Mouse (Mus musculus): ENCODE data around the gene Lmf2. TPM values are rescaled to one million over a fixed set of nuclear protein-coding genes. Genes with fewer than 3 reads are reported as not detected.

Gene Lmf2
- polyA plus RNA-seq, 1 experiment from 2014 or later, result 67.9 TPM

- Histone ChIP-seq H3K4me2 (peak overlapping the region; percentile 64), H3K36me3 (no peaks in the 10 kb centered on the region), H3K4me3 (replicated peaks) (peak overlapping the region; percentile 79; the same call in 1 of the 2 replicates), H3K4me1 (peaks cover 38% of the 10 kb centered on the region), H3K27ac (no peak overlapping the region), H3K9me3 (replicated peaks) (no peaks in the 10 kb centered on the region), H3K27me3 (no peaks in the 10 kb centered on the region), H3K9ac (no peak overlapping the region)
- 57% methylated on average over 4 of the region's 4 CpGs for WGBS
- ATAC-seq (replicated peaks; ENCODE audit: low FRiP score), result no peak
These were observed 42.1 kb downstream of the Lmf2 start for GRCm38 (mm10) chr15:89313359-89313758.

DNA sequence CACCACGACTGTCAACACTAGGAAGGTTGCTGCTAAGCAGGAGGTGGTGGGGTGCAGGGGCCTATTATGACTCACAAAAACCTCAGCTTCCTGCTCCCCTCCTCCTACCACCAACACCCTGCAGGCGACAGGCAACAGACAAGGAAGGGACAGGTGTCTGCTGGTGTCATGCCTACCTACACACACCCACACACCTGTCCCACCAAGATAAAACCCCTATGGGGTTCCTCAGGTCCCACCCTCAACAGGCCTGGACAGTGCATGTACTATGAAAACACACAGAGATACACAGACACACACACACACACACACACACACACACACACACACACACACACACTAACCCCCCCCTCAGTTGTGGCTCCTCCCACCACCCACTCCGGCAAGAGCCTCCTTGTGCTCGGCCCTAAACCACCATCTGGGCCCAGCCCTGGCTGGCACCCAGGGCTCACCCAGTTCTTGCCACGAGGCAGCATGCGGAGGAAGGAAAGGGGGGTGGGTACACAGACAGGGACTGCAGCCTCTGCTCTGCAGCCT, 45.4 kb downstream of the Lmf2 start:
- Histone ChIP-seq H3K9me3 (replicated peaks) (no peaks in the 10 kb centered on the region), H3K27ac (no peak overlapping the region), H3K4me3 (replicated peaks) (no peak overlapping the region), H3K36me3 (peaks cover 28% of the 10 kb centered on the region), H3K4me2 (no peak overlapping the region), H3K27me3 (no peaks in the 10 kb centered on the region), H3K9ac (no peak overlapping the region), H3K4me1 (peaks cover 31% of the 10 kb centered on the region)
- 73% methylated on average over 6 of the region's 6 CpGs for WGBS
- no peak for ATAC-seq (replicated peaks; ENCODE audit: low FRiP score)

- peaks cover 23% of the 10 kb centered on the region for H3K4me1 ChIP-seq
- no peak overlapping the region for H3K9ac ChIP-seq
- no peaks in the 10 kb centered on the region for H3K27me3 ChIP-seq
- H3K27ac ChIP-seq, result no peak overlapping the region
- H3K4me2 ChIP-seq, result no peak overlapping the region
- no peak overlapping the region for H3K4me3 ChIP-seq (replicated peaks)
- H3K9me3 ChIP-seq (replicated peaks), result no peaks in the 10 kb centered on the region
- peaks cover 42% of the 10 kb centered on the region for H3K36me3 ChIP-seq
- WGBS, result 81% methylated on average over 7 of the region's 7 CpGs
- no peak for ATAC-seq (replicated peaks; ENCODE audit: low FRiP score)
These were observed 46.9 kb downstream of the Lmf2 start for GRCm38 (mm10) chr15:89308406-89309139.

- Histone ChIP-seq H3K9ac (no peak overlapping the region), H3K4me3 (replicated peaks) (no peak overlapping the region), H3K4me2 (no peak overlapping the region), H3K4me1 (0 out of 2 replicates have a peak, but pooled peaks cover 13% of the 10 kb centered on the region), H3K27ac (no peak overlapping the region), H3K27me3 (no peaks in the 10 kb centered on the region), H3K9me3 (replicated peaks) (no peaks in the 10 kb centered on the region), H3K36me3 (peaks cover 53% of the 10 kb centered on the region)
- ATAC-seq (replicated peaks; ENCODE audit: low FRiP score), result no peak
- 88% methylated on average over 13 of the region's 13 CpGs for WGBS
These were observed 48.0 kb downstream of the Lmf2 start for GRCm38 (mm10) chr15:89307461-89307860.

DNA sequence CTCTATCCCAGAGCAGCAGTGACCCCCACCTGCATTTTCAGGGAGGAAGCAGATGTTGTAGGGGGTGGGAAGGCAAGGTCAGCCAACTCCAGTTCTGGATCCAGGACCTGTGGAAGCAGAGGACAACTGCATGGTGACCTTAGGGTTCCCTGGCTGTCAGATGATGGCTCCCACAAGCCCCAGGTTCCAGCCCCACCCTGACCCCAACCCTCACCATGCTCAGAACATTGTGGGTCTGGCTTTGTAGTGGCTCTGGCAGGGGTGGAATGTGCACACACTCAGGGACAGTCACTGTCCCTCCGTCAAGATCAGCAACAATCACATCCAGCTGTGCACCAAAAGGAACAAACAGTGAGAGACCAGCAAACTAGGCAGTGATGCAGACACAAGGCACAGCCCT, 49.5 kb downstream of the Lmf2 start:
- Histone ChIP-seq H3K27me3 (no peaks in the 10 kb centered on the region), H3K4me3 (replicated peaks) (no peak overlapping the region), H3K9me3 (replicated peaks) (no peaks in the 10 kb centered on the region), H3K27ac (no peak overlapping the region), H3K4me2 (no peak overlapping the region), H3K4me1 (0 out of 2 replicates have a peak, but pooled peaks cover 13% of the 10 kb centered on the region), H3K36me3 (peaks cover 68% of the 10 kb centered on the region), H3K9ac (no peak overlapping the region)
- ATAC-seq (replicated peaks; ENCODE audit: low FRiP score), result no peak
- 76% methylated on average over 1 of the region's 1 CpGs for WGBS

Small RNAs within 50 kb of the gene (microRNA-seq; reads per million reads assigned to microRNA genes)
- 1.3 reads per million for gene Mir6959

Other genes starting within 250 kb of the Lmf2 start
- 13.8 and 16.0 TPM in 2 replicates for gene Tubgcp6, start 232.5 kb downstream of the Lmf2 start, polyA plus RNA-seq (2015; fragmentation: Nextera tagmentation; extraction: Ambion mirVana)
- gene Hdac10, start 227.0 kb downstream of the Lmf2 start, polyA plus RNA-seq (2015; fragmentation: Nextera tagmentation; extraction: Ambion mirVana), result 17.8 and 19.3 TPM in 2 replicates
- 14.8 and 16.7 TPM in 2 replicates for gene Mapk12, start 215.0 kb downstream of the Lmf2 start, polyA plus RNA-seq (2015; fragmentation: Nextera tagmentation; extraction: Ambion mirVana)
- gene Mapk11, start 206.0 kb downstream of the Lmf2 start, polyA plus RNA-seq (2015; fragmentation: Nextera tagmentation; extraction: Ambion mirVana), result 15.4 and 16.5 TPM in 2 replicates
- gene Plxnb2, start 174.9 kb downstream of the Lmf2 start, polyA plus RNA-seq (2015; fragmentation: Nextera tagmentation; extraction: Ambion mirVana), result 138 and 160 TPM in 2 replicates
- gene Dennd6b, start 159.2 kb downstream of the Lmf2 start, polyA plus RNA-seq (2015; fragmentation: Nextera tagmentation; extraction: Ambion mirVana), result 17.0 and 19.2 TPM in 2 replicates
- 22.7 and 26.9 TPM in 2 replicates for gene Ppp6r2, start 144.1 kb downstream of the Lmf2 start, polyA plus RNA-seq (2015; fragmentation: Nextera tagmentation; extraction: Ambion mirVana)
- gene Sbf1, start 40.3 kb downstream of the Lmf2 start, polyA plus RNA-seq (2015; fragmentation: Nextera tagmentation; extraction: Ambion mirVana), result 42.6 and 51.4 TPM in 2 replicates
- gene Adm2, start 32.9 kb downstream of the Lmf2 start, polyA plus RNA-seq (2015; fragmentation: Nextera tagmentation; extraction: Ambion mirVana), result 0.71 and 0.74 TPM in 2 replicates
- 6.8 and 7.1 TPM in 2 replicates for gene Miox, start 21.3 kb downstream of the Lmf2 start, polyA plus RNA-seq (2015; fragmentation: Nextera tagmentation; extraction: Ambion mirVana)
- 147 and 155 TPM in 2 replicates for gene Ncaph2, start 60 bp upstream of the Lmf2 start, polyA plus RNA-seq (2015; fragmentation: Nextera tagmentation; extraction: Ambion mirVana)
- 7.9 and 8.2 TPM in 2 replicates for gene Sco2, start 18.2 kb upstream of the Lmf2 start, polyA plus RNA-seq (2015; fragmentation: Nextera tagmentation; extraction: Ambion mirVana)
- 1.3 and 1.4 TPM in 2 replicates for gene Tymp, start 21.4 kb upstream of the Lmf2 start, polyA plus RNA-seq (2015; fragmentation: Nextera tagmentation; extraction: Ambion mirVana)
- 0.82 and 0.83 TPM in 2 replicates for gene Odf3b, start 23.6 kb upstream of the Lmf2 start, polyA plus RNA-seq (2015; fragmentation: Nextera tagmentation; extraction: Ambion mirVana)
- not detected in 2 replicates for gene Klhdc7b, start 29.3 kb upstream of the Lmf2 start, polyA plus RNA-seq (2015; fragmentation: Nextera tagmentation; extraction: Ambion mirVana)
- not detected in 2 replicates for gene Syce3, start 54.8 kb upstream of the Lmf2 start, polyA plus RNA-seq (2015; fragmentation: Nextera tagmentation; extraction: Ambion mirVana)
- 3.9 and 4.4 TPM in 2 replicates for gene Cpt1b, start 70.2 kb upstream of the Lmf2 start, polyA plus RNA-seq (2015; fragmentation: Nextera tagmentation; extraction: Ambion mirVana)
- 3.7 and 3.8 TPM in 2 replicates for gene C730034F03Rik, start 73.9 kb upstream of the Lmf2 start, polyA plus RNA-seq (2015; fragmentation: Nextera tagmentation; extraction: Ambion mirVana)
- 0.15 TPM in 1 of 2 replicates, not detected in the other for gene Gm44502, start 74.0 kb upstream of the Lmf2 start, polyA plus RNA-seq (2015; fragmentation: Nextera tagmentation; extraction: Ambion mirVana)
- 57.2 and 62.0 TPM in 2 replicates for gene Chkb, start 74.2 kb upstream of the Lmf2 start, polyA plus RNA-seq (2015; fragmentation: Nextera tagmentation; extraction: Ambion mirVana)
- gene Mapk8ip2, start 98.3 kb upstream of the Lmf2 start, polyA plus RNA-seq (2015; fragmentation: Nextera tagmentation; extraction: Ambion mirVana), result 0.77 and 1.7 TPM in 2 replicates
- 14.4 and 18.7 TPM in 2 replicates for gene Arsa, start 121.8 kb upstream of the Lmf2 start, polyA plus RNA-seq (2015; fragmentation: Nextera tagmentation; extraction: Ambion mirVana)
- 1.8 and 2.2 TPM in 2 replicates for gene Shank3, start 144.0 kb upstream of the Lmf2 start, polyA plus RNA-seq (2015; fragmentation: Nextera tagmentation; extraction: Ambion mirVana)
- gene Acr, start 212.7 kb upstream of the Lmf2 start, polyA plus RNA-seq (2015; fragmentation: Nextera tagmentation; extraction: Ambion mirVana), result 0.22 and 0.27 TPM in 2 replicates
- 53.9 and 55.9 TPM in 2 replicates for gene Rabl2, start 236.3 kb upstream of the Lmf2 start, polyA plus RNA-seq (2015; fragmentation: Nextera tagmentation; extraction: Ambion mirVana)